Mouse (Mus musculus): ENCODE measurements around the gene Gm45808.
"Not testable (repeated sequence)": the region's sequence is repeated elsewhere in the genome, so short reads cannot be mapped to it uniquely, and the experiment has no call there.

DNA sequence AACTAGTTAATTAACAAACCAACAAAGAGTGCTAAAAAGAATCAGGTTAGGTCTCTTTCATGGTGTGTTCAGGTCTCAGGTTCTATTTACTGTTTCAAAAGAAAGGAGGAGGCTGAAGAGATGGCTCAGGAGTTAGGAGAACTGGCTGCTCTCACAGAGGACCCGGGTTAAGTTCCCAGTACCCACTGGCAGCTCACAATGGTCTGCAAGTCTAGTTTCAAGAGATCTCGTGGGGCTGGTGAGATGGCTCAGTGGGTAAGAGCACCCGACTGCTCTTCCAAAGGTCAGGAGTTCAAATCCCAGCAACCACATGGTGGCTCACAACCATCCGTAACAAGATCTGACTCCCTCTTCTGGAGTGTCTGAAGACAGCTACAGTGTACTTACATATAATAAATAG lies 6.3 kb downstream of the Gm45808 start:
- not testable (repeated sequence) for TF ChIP-seq CTCF (IDR thresholded peaks at IDR 0.05; ENCODE audit: borderline replicate concordance, insufficient read depth, low read length); POLR2A (IDR thresholded peaks at IDR 0.05; ENCODE audit: low read depth, low read length)

Measured in embryonic fibroblast, embryonic 13.5 days (primary cell).